Mouse (Mus musculus): ENCODE measurements around the gene Ap3b1. TPM values are rescaled to one million over a fixed set of nuclear protein-coding genes. Genes with fewer than 3 reads are reported as not detected.

The Ap3b1 gene
- polyA plus RNA-seq, 1 experiment from 2014 or later: 41.5 TPM

DNA sequence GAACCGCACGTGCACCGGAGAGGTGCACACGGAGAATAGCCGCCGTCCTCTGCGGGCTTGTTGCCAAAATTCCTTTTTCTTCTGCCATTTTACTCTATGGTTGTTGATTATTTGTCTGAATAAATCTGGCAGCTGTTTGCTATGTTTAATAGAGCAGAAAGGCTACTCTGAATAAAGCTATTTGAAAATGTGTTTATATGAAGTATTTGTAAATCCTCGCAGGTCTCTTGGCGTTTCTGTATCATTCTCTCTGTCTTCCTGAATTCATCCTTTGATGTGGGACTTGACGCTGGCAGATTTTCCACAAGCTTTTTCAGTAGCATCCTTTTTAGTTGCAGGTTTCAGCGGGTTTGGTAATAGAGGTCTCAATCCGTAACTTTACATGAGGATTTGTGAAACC lies 185.5 kb downstream of the Ap3b1 start:
- Histone ChIP-seq H3K4me3 (ENCODE audit: low read depth, low read length) (no peak overlapping the region), H3K4me2 (ENCODE audit: low read depth, low read length) (no peak overlapping the region), H3K27me3 (replicated peaks; ENCODE audit: control insufficient read depth, insufficient read depth, low read length) (no peaks in the 10 kb centered on the region), H3K4me1 (ENCODE audit: control insufficient read depth, insufficient read depth, low read length) (no peaks in the 10 kb centered on the region), H3K27ac (replicated peaks; ENCODE audit: low read depth, low read length) (no peak overlapping the region), H3K9me3 (ENCODE audit: control insufficient read depth, low read length) (no peaks in the 10 kb centered on the region), H3K9ac (ENCODE audit: low read depth, low read length) (no peak overlapping the region), H3K36me3 (ENCODE audit: control insufficient read depth, insufficient read depth, low read length) (no peaks in the 10 kb centered on the region; the same call in none of the 2 replicates)
- 67% methylated on average over 12 of the region's 12 CpGs for WGBS
- ATAC-seq (ENCODE audit: low read depth): no peak
- DNase-seq (ENCODE audit: low spot score): no peak

GRCm38 (mm10) chr13:94545739-94546138 lies 187.0 kb downstream of the Ap3b1 start:
- WGBS: 68% methylated on average over 4 of the region's 4 CpGs
- no peak overlapping the region for H3K4me2 ChIP-seq (ENCODE audit: low read depth, low read length)
- no peaks in the 10 kb centered on the region for H3K27me3 ChIP-seq (replicated peaks; ENCODE audit: control insufficient read depth, insufficient read depth, low read length)
- H3K9me3 ChIP-seq (ENCODE audit: control insufficient read depth, low read length): no peaks in the 10 kb centered on the region
- H3K36me3 ChIP-seq (ENCODE audit: control insufficient read depth, insufficient read depth, low read length): no peaks in the 10 kb centered on the region; the same call in none of the 2 replicates
- no peak overlapping the region for H3K4me3 ChIP-seq (ENCODE audit: low read depth, low read length)
- DNase-seq (ENCODE audit: low spot score) (no peak), ATAC-seq (ENCODE audit: low read depth) (no peak)
- H3K4me1 ChIP-seq (ENCODE audit: control insufficient read depth, insufficient read depth, low read length): no peaks in the 10 kb centered on the region
- H3K27ac ChIP-seq (replicated peaks; ENCODE audit: low read depth, low read length): no peak overlapping the region
- no peak overlapping the region for H3K9ac ChIP-seq (ENCODE audit: low read depth, low read length)

GRCm38 (mm10) chr13:94546246-94546645 lies 187.5 kb downstream of the Ap3b1 start:
- no peak overlapping the region for H3K27ac ChIP-seq (replicated peaks; ENCODE audit: low read depth, low read length)
- no peak overlapping the region for H3K4me3 ChIP-seq (ENCODE audit: low read depth, low read length)
- H3K4me2 ChIP-seq (ENCODE audit: low read depth, low read length): no peak overlapping the region
- H3K4me1 ChIP-seq (ENCODE audit: control insufficient read depth, insufficient read depth, low read length): no peaks in the 10 kb centered on the region
- no peaks in the 10 kb centered on the region for H3K27me3 ChIP-seq (replicated peaks; ENCODE audit: control insufficient read depth, insufficient read depth, low read length)
- H3K36me3 ChIP-seq (ENCODE audit: control insufficient read depth, insufficient read depth, low read length): no peaks in the 10 kb centered on the region; the same call in none of the 2 replicates
- no peaks in the 10 kb centered on the region for H3K9me3 ChIP-seq (ENCODE audit: control insufficient read depth, low read length)
- no peak for DNase-seq (ENCODE audit: low spot score)
- 69% methylated on average over 11 of the region's 11 CpGs for WGBS
- no peak overlapping the region for H3K9ac ChIP-seq (ENCODE audit: low read depth, low read length)
- no peak for ATAC-seq (ENCODE audit: low read depth)

- H3K9ac ChIP-seq (ENCODE audit: low read depth, low read length): no peak overlapping the region
- WGBS: 64% methylated on average over 3 of the region's 3 CpGs
- ATAC-seq (ENCODE audit: low read depth) (no peak), DNase-seq (ENCODE audit: low spot score) (no peak)
- H3K4me1 ChIP-seq (ENCODE audit: control insufficient read depth, insufficient read depth, low read length): no peaks in the 10 kb centered on the region
- H3K36me3 ChIP-seq (ENCODE audit: control insufficient read depth, insufficient read depth, low read length): no peaks in the 10 kb centered on the region; the same call in none of the 2 replicates
- H3K27me3 ChIP-seq (replicated peaks; ENCODE audit: control insufficient read depth, insufficient read depth, low read length): no peaks in the 10 kb centered on the region
- H3K27ac ChIP-seq (replicated peaks; ENCODE audit: low read depth, low read length): no peak overlapping the region
- H3K4me2 ChIP-seq (ENCODE audit: low read depth, low read length): no peak overlapping the region
- no peaks in the 10 kb centered on the region for H3K9me3 ChIP-seq (ENCODE audit: control insufficient read depth, low read length)
- no peak overlapping the region for H3K4me3 ChIP-seq (ENCODE audit: low read depth, low read length)
Measured at GRCm38 (mm10) chr13:94549580-94549979, 190.8 kb downstream of the Ap3b1 start.

DNA sequence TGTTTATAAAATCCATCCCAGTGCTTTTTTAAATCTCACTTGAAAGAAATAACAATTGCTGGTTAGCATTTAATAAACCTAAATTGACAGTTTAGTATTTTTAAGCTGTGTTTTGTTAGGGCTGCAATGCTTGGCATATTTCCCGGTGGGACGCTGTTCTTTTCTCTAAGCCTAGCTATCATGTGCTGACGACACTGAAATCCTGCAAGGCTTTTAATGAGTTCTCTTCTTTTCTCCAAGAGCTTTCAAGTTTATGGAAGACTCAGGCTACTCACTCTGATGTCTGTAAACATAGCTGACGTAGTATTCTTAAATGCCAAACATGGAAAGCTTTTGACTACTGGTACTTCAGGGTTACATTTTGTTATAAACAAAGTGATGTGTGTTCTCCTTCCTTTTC lies 191.3 kb downstream of the Ap3b1 start:
- Histone ChIP-seq H3K9ac (ENCODE audit: low read depth, low read length) (no peak overlapping the region), H3K27ac (replicated peaks; ENCODE audit: low read depth, low read length) (no peak overlapping the region), H3K9me3 (ENCODE audit: control insufficient read depth, low read length) (no peaks in the 10 kb centered on the region), H3K4me1 (ENCODE audit: control insufficient read depth, insufficient read depth, low read length) (no peaks in the 10 kb centered on the region), H3K27me3 (replicated peaks; ENCODE audit: control insufficient read depth, insufficient read depth, low read length) (no peaks in the 10 kb centered on the region), H3K4me3 (ENCODE audit: low read depth, low read length) (no peak overlapping the region), H3K36me3 (ENCODE audit: control insufficient read depth, insufficient read depth, low read length) (no peaks in the 10 kb centered on the region; the same call in none of the 2 replicates), H3K4me2 (ENCODE audit: low read depth, low read length) (no peak overlapping the region)
- 37% methylated on average over 4 of the region's 4 CpGs for WGBS
- ATAC-seq (ENCODE audit: low read depth) (peak; percentile 55; the same call in 1 of the 2 replicates), DNase-seq (ENCODE audit: low spot score) (peak; percentile 69)

GRCm38 (mm10) chr13:94560011-94560410 lies 201.3 kb downstream of the Ap3b1 start:
- DNase-seq (ENCODE audit: low spot score) (peak; percentile 88), ATAC-seq (ENCODE audit: low read depth) (peak; percentile 74; the same call in 1 of the 2 replicates)
- 3% methylated on average over 3 of the region's 3 CpGs for WGBS

DNA sequence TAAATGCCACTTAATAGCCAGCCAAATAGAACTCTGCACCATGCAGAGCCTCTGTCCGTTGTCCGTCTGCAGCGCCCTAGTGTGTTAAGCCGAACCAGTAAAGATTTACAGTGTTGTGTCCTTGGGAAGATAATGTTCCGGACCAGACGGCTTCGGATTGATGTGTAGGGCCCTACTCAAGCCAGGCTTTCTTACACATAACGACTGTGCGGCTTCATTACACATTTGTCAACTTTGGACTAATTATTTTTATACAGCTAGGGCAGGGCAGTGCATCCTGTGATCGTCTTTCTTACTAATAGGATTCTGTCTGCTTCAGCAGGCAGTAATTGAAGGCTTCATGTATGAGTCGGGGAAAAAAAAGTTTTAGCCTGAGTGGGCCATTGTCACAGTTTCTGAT lies 202.1 kb downstream of the Ap3b1 start:
- H3K27ac ChIP-seq (replicated peaks; ENCODE audit: low read depth, low read length): no peak overlapping the region
- ATAC-seq (ENCODE audit: low read depth) (no peak), DNase-seq (ENCODE audit: low spot score) (no peak)
- no peaks in the 10 kb centered on the region for H3K27me3 ChIP-seq (replicated peaks; ENCODE audit: control insufficient read depth, insufficient read depth, low read length)
- H3K36me3 ChIP-seq (ENCODE audit: control insufficient read depth, insufficient read depth, low read length): 0 out of 2 replicates have a peak, but pooled peaks cover 6% of the 10 kb centered on the region
- H3K4me3 ChIP-seq (ENCODE audit: low read depth, low read length): no peak overlapping the region
- no peaks in the 10 kb centered on the region for H3K9me3 ChIP-seq (ENCODE audit: control insufficient read depth, low read length)
- WGBS: 79% methylated on average over 11 of the region's 11 CpGs
- H3K4me1 ChIP-seq (ENCODE audit: control insufficient read depth, insufficient read depth, low read length): no peaks in the 10 kb centered on the region
- no peak overlapping the region for H3K4me2 ChIP-seq (ENCODE audit: low read depth, low read length)
- no peak overlapping the region for H3K9ac ChIP-seq (ENCODE audit: low read depth, low read length)

More at GRCm38 (mm10) chr13:94560011-94560410, 201.3 kb downstream of the Ap3b1 start:
- H3K4me2 ChIP-seq (ENCODE audit: low read depth, low read length): no peak overlapping the region
- no peaks in the 10 kb centered on the region for H3K4me1 ChIP-seq (ENCODE audit: control insufficient read depth, insufficient read depth, low read length)
- no peaks in the 10 kb centered on the region for H3K9me3 ChIP-seq (ENCODE audit: control insufficient read depth, low read length)
- no peaks in the 10 kb centered on the region for H3K27me3 ChIP-seq (replicated peaks; ENCODE audit: control insufficient read depth, insufficient read depth, low read length)
- no peak overlapping the region for H3K9ac ChIP-seq (ENCODE audit: low read depth, low read length)
- H3K27ac ChIP-seq (replicated peaks; ENCODE audit: low read depth, low read length): no peak overlapping the region
- no peaks in the 10 kb centered on the region for H3K36me3 ChIP-seq (ENCODE audit: control insufficient read depth, insufficient read depth, low read length)
- no peak overlapping the region for H3K4me3 ChIP-seq (ENCODE audit: low read depth, low read length)

- H3K4me3 ChIP-seq (ENCODE audit: low read depth, low read length): no peak overlapping the region
- H3K4me2 ChIP-seq (ENCODE audit: low read depth, low read length): no peak overlapping the region
- 24% methylated on average over 9 of the region's 9 CpGs for WGBS
- H3K9me3 ChIP-seq (ENCODE audit: control insufficient read depth, low read length): no peaks in the 10 kb centered on the region
- no peak overlapping the region for H3K27ac ChIP-seq (replicated peaks; ENCODE audit: low read depth, low read length)
- H3K36me3 ChIP-seq (ENCODE audit: control insufficient read depth, insufficient read depth, low read length): 0 out of 2 replicates have a peak, but pooled peaks cover 7% of the 10 kb centered on the region
- ATAC-seq (ENCODE audit: low read depth) (peak; percentile 47; the same call in 1 of the 2 replicates), DNase-seq (ENCODE audit: low spot score) (peak; percentile 57)
- H3K9ac ChIP-seq (ENCODE audit: low read depth, low read length): no peak overlapping the region
- H3K27me3 ChIP-seq (replicated peaks; ENCODE audit: control insufficient read depth, insufficient read depth, low read length): no peaks in the 10 kb centered on the region
- no peaks in the 10 kb centered on the region for H3K4me1 ChIP-seq (ENCODE audit: control insufficient read depth, insufficient read depth, low read length)
Measured at GRCm38 (mm10) chr13:94562652-94563339, 204.0 kb downstream of the Ap3b1 start.

GRCm38 (mm10) chr13:94563836-94564235 lies 205.1 kb downstream of the Ap3b1 start:
- Histone ChIP-seq H3K27me3 (replicated peaks; ENCODE audit: control insufficient read depth, insufficient read depth, low read length) (no peaks in the 10 kb centered on the region), H3K4me2 (ENCODE audit: low read depth, low read length) (no peak overlapping the region), H3K4me3 (ENCODE audit: low read depth, low read length) (no peak overlapping the region), H3K27ac (replicated peaks; ENCODE audit: low read depth, low read length) (no peak overlapping the region), H3K9me3 (ENCODE audit: control insufficient read depth, low read length) (no peaks in the 10 kb centered on the region), H3K36me3 (ENCODE audit: control insufficient read depth, insufficient read depth, low read length) (0 out of 2 replicates have a peak, but pooled peaks cover 7% of the 10 kb centered on the region), H3K9ac (ENCODE audit: low read depth, low read length) (no peak overlapping the region), H3K4me1 (ENCODE audit: control insufficient read depth, insufficient read depth, low read length) (no peaks in the 10 kb centered on the region)
- ATAC-seq (ENCODE audit: low read depth) (no peak), DNase-seq (ENCODE audit: low spot score) (no peak)
- 79% methylated on average over 8 of the region's 8 CpGs for WGBS

Data from embryonic facial prominence, embryonic 14.5 days (tissue).